Mouse (Mus musculus): Measurements from ENCODE around the gene Tet3. TPM values are rescaled to one million over a fixed set of nuclear protein-coding genes. Genes with fewer than 3 reads are reported as not detected.

Tet3 gene
- polyA plus RNA-seq, 1 experiment from 2014 or later: 7.9 TPM

- H3K4me1 ChIP-seq (ENCODE audit: insufficient read depth): peaks cover 45% of the 10 kb centered on the region
- H3K9me3 ChIP-seq (ENCODE audit: low read length): no peaks in the 10 kb centered on the region
- H3K36me3 ChIP-seq (replicated peaks; ENCODE audit: insufficient read depth, low read length): 0 out of 2 replicates have a peak, but pooled peaks cover 5% of the 10 kb centered on the region
- TF ChIP-seq EP300 (IDR thresholded peaks at IDR 0.05; ENCODE audit: low read depth) (no peak), CTCF (IDR thresholded peaks at IDR 0.05; ENCODE audit: low read depth) (no peak)
- ATAC-seq: no peak
- no peak overlapping the region for H3K9ac ChIP-seq (replicated peaks)
- no peaks in the 10 kb centered on the region for H3K27me3 ChIP-seq (ENCODE audit: insufficient read depth, low read length)
- no peak overlapping the region for H3K27ac ChIP-seq (ENCODE audit: low read depth)
- DNase-seq: no peak
- WGBS (ENCODE audit: insufficient replicate concordance): 69% methylated on average over 3 of the region's 3 CpGs
- no peak overlapping the region for H3K4me3 ChIP-seq (ENCODE audit: low read depth, low read length)
- no peak overlapping the region for H3K4me2 ChIP-seq (ENCODE audit: low read depth, low read length)
These were observed 42.4 kb downstream of the Tet3 start for GRCm38 (mm10) chr6:83416261-83417103.

- DNase-seq (no peak), ATAC-seq (no peak)
- Histone ChIP-seq H3K4me1 (ENCODE audit: insufficient read depth) (peaks cover 53% of the 10 kb centered on the region), H3K4me2 (ENCODE audit: low read depth, low read length) (no peak overlapping the region), H3K9ac (replicated peaks) (no peak overlapping the region), H3K36me3 (replicated peaks; ENCODE audit: insufficient read depth, low read length) (peaks cover 8% of the 10 kb centered on the region; the same call in 1 of the 2 replicates), H3K9me3 (ENCODE audit: low read length) (no peaks in the 10 kb centered on the region), H3K4me3 (ENCODE audit: low read depth, low read length) (no peak overlapping the region), H3K27ac (ENCODE audit: low read depth) (no peak overlapping the region), H3K27me3 (ENCODE audit: insufficient read depth, low read length) (no peaks in the 10 kb centered on the region)
- WGBS (ENCODE audit: insufficient replicate concordance): 70% methylated on average over 12 of the region's 12 CpGs
- TF ChIP-seq CTCF (IDR thresholded peaks at IDR 0.05; ENCODE audit: low read depth): no peak
- TF ChIP-seq EP300 (IDR thresholded peaks at IDR 0.05; ENCODE audit: low read depth): no peak
These were observed 43.4 kb downstream of the Tet3 start for GRCm38 (mm10) chr6:83415356-83415940.

- H3K27ac ChIP-seq (ENCODE audit: low read depth): no peak overlapping the region
- no peaks in the 10 kb centered on the region for H3K9me3 ChIP-seq (ENCODE audit: low read length)
- H3K27me3 ChIP-seq (ENCODE audit: insufficient read depth, low read length): no peaks in the 10 kb centered on the region
- no peak for DNase-seq
- H3K4me2 ChIP-seq (ENCODE audit: low read depth, low read length): no peak overlapping the region
- H3K4me1 ChIP-seq (ENCODE audit: insufficient read depth): peaks cover 56% of the 10 kb centered on the region
- no peak overlapping the region for H3K4me3 ChIP-seq (ENCODE audit: low read depth, low read length)
- no peak for ATAC-seq
- peaks cover 8% of the 10 kb centered on the region; the same call in 1 of the 2 replicates for H3K36me3 ChIP-seq (replicated peaks; ENCODE audit: insufficient read depth, low read length)
- TF ChIP-seq CTCF (IDR thresholded peaks at IDR 0.05; ENCODE audit: low read depth) (no peak), EP300 (IDR thresholded peaks at IDR 0.05; ENCODE audit: low read depth) (no peak)
- WGBS (ENCODE audit: insufficient replicate concordance): 81% methylated on average over 9 of the region's 9 CpGs
- no peak overlapping the region for H3K9ac ChIP-seq (replicated peaks)
These were observed 44.1 kb downstream of the Tet3 start for GRCm38 (mm10) chr6:83414601-83415355.

- Histone ChIP-seq H3K27ac (ENCODE audit: low read depth) (no peak overlapping the region), H3K27me3 (ENCODE audit: insufficient read depth, low read length) (no peaks in the 10 kb centered on the region), H3K4me1 (ENCODE audit: insufficient read depth) (peaks cover 56% of the 10 kb centered on the region), H3K4me2 (ENCODE audit: low read depth, low read length) (no peak overlapping the region), H3K4me3 (ENCODE audit: low read depth, low read length) (no peak overlapping the region), H3K9ac (replicated peaks) (no peak overlapping the region), H3K9me3 (ENCODE audit: low read length) (no peaks in the 10 kb centered on the region), H3K36me3 (replicated peaks; ENCODE audit: insufficient read depth, low read length) (peaks cover 3% of the 10 kb centered on the region)
- ATAC-seq: no peak
- WGBS (ENCODE audit: insufficient replicate concordance): 62% methylated on average over 1 of the region's 1 CpGs
- TF ChIP-seq CTCF (IDR thresholded peaks at IDR 0.05; ENCODE audit: low read depth) (no peak), EP300 (IDR thresholded peaks at IDR 0.05; ENCODE audit: low read depth) (no peak)
- no peak for DNase-seq
These were observed 45.2 kb downstream of the Tet3 start for GRCm38 (mm10) chr6:83413686-83414085.

- Histone ChIP-seq H3K4me2 (ENCODE audit: low read depth, low read length) (no peak overlapping the region), H3K27ac (ENCODE audit: low read depth) (no peak overlapping the region), H3K9ac (replicated peaks) (no peak overlapping the region), H3K27me3 (ENCODE audit: insufficient read depth, low read length) (no peaks in the 10 kb centered on the region), H3K4me3 (ENCODE audit: low read depth, low read length) (no peak overlapping the region), H3K9me3 (ENCODE audit: low read length) (no peaks in the 10 kb centered on the region), H3K4me1 (ENCODE audit: insufficient read depth) (peaks cover 54% of the 10 kb centered on the region), H3K36me3 (replicated peaks; ENCODE audit: insufficient read depth, low read length) (peaks cover 3% of the 10 kb centered on the region)
- ATAC-seq (peak; percentile 26; the same call in 1 of the 2 replicates), DNase-seq (no peak)
- WGBS (ENCODE audit: insufficient replicate concordance): 28% methylated on average over 5 of the region's 5 CpGs
- no peak for TF ChIP-seq CTCF (IDR thresholded peaks at IDR 0.05; ENCODE audit: low read depth)
- TF ChIP-seq EP300 (IDR thresholded peaks at IDR 0.05; ENCODE audit: low read depth): no peak
These were observed 46.0 kb downstream of the Tet3 start for GRCm38 (mm10) chr6:83412854-83413401.

Data from liver, postnatal 0 days (tissue).